Mouse (Mus musculus): ENCODE data around the gene Hspa1b.

- TF ChIP-seq POLR2A (IDR thresholded peaks at IDR 0.05; ENCODE audit: low read depth, low read length) (peak; percentile 85), CTCF (IDR thresholded peaks at IDR 0.05; ENCODE audit: borderline replicate concordance, insufficient read depth, low read length) (no peak)
Measured at GRCm38 (mm10) chr17:35000717-35001451, 41.8 kb upstream of the Hspa1b start, which contains the start of gene Vars.

Measured in embryonic fibroblast, embryonic 13.5 days (primary cell).